Mouse (Mus musculus): ENCODE results near the gene Gm16253.

The Gm16253 gene

GRCm38 (mm10) chr3:96556651-96557635 lies 19.8 kb upstream of the Gm16253 start:
- in situ Hi-C loops (cut with MboI, MseI): loop anchor here (25.0 kb wide), 1 partner anchor 1380 kb away; no protein-coding TSS in a partner anchor

GRCm38 (mm10) chr3:96557694-96558093 lies 19.1 kb upstream of the Gm16253 start, which contains the start of gene Txnip:
TSS of gene Txnip (plus strand) at chr3:96557957.
- in situ Hi-C loops (cut with MboI, MseI): loop anchor here (25.0 kb wide), 1 partner anchor 1380 kb away; no protein-coding TSS in a partner anchor

- in situ Hi-C loops (cut with MboI, MseI): loop anchor here (25.0 kb wide), 1 partner anchor 1379 kb away; no protein-coding TSS in a partner anchor
Observed at GRCm38 (mm10) chr3:96558159-96558558, 18.6 kb upstream of the Gm16253 start.

- in situ Hi-C loops (cut with MboI, MseI): loop anchor here (25.0 kb wide), 1 partner anchor 1379 kb away; no protein-coding TSS in a partner anchor
Observed at GRCm38 (mm10) chr3:96558668-96559196, 18.1 kb upstream of the Gm16253 start.

GRCm38 (mm10) chr3:96559398-96559910 lies 17.3 kb upstream of the Gm16253 start:
- in situ Hi-C loops (cut with MboI, MseI): loop anchor here (25.0 kb wide), 1 partner anchor 1378 kb away; no protein-coding TSS in a partner anchor

- in situ Hi-C loops (cut with MboI, MseI): loop anchor here (10.0 to 25.0 kb wide), 2 partner anchors 735 to 1377 kb away; partner anchors contain the start of gene Bcl9
Observed at GRCm38 (mm10) chr3:96559911-96560850, 16.6 kb upstream of the Gm16253 start.

GRCm38 (mm10) chr3:96560881-96561668 lies 15.7 kb upstream of the Gm16253 start:
- in situ Hi-C loops (cut with MboI, MseI): loop anchor here (10.0 to 25.0 kb wide), 2 partner anchors 734 to 1376 kb away; partner anchors contain the start of gene Bcl9

- in situ Hi-C loops (cut with MboI, MseI): loop anchor here (10.0 to 25.0 kb wide), 2 partner anchors 733 to 1375 kb away; partner anchors contain the start of gene Bcl9
Observed at GRCm38 (mm10) chr3:96561946-96562681, 14.7 kb upstream of the Gm16253 start.

GRCm38 (mm10) chr3:96563267-96563666 lies 13.5 kb upstream of the Gm16253 start:
- in situ Hi-C loops (cut with MboI, MseI): loop anchor here (10.0 to 25.0 kb wide), 2 partner anchors 732 to 1374 kb away; partner anchors contain the start of gene Bcl9

- in situ Hi-C loops (cut with MboI, MseI): loop anchor here (10.0 to 25.0 kb wide), 2 partner anchors 731 to 1373 kb away; partner anchors contain the start of gene Bcl9
Observed at GRCm38 (mm10) chr3:96563911-96564632, 12.7 kb upstream of the Gm16253 start.

- in situ Hi-C loops (cut with MboI, MseI): loop anchor here (10.0 to 25.0 kb wide), 2 partner anchors 730 to 1373 kb away; partner anchors contain the start of gene Bcl9
Observed at GRCm38 (mm10) chr3:96564633-96565032, 12.2 kb upstream of the Gm16253 start.

- in situ Hi-C loops (cut with MboI, MseI): loop anchor here (10.0 to 25.0 kb wide), 2 partner anchors 730 to 1372 kb away; partner anchors contain the start of gene Bcl9
Observed at GRCm38 (mm10) chr3:96565105-96565504, 11.7 kb upstream of the Gm16253 start.

GRCm38 (mm10) chr3:96566661-96567450 lies 9.9 kb upstream of the Gm16253 start:
- in situ Hi-C loops (cut with MboI, MseI): loop anchor here (10.0 to 25.0 kb wide), 2 partner anchors 728 to 1370 kb away; partner anchors contain the start of gene Bcl9

- in situ Hi-C loops (cut with MboI, MseI): loop anchor here (10.0 to 25.0 kb wide), 2 partner anchors 726 to 1369 kb away; partner anchors contain the start of gene Bcl9
Observed at GRCm38 (mm10) chr3:96568605-96569004, 8.2 kb upstream of the Gm16253 start.

- in situ Hi-C loops (cut with MboI, MseI): loop anchor here (10.0 to 25.0 kb wide), 2 partner anchors 725 to 1368 kb away; partner anchors contain the start of gene Bcl9
Observed at GRCm38 (mm10) chr3:96569506-96569905, 7.3 kb upstream of the Gm16253 start.

GRCm38 (mm10) chr3:96569966-96570605 lies 6.7 kb upstream of the Gm16253 start:
- in situ Hi-C loops (cut with MboI, MseI): loop anchor here (10.0 to 25.0 kb wide), 2 partner anchors 725 to 1367 kb away; partner anchors contain the start of gene Bcl9

Measured in regulatory T cell (primary cell).